Mouse (Mus musculus): ENCODE measurements at regions not wholly inside any gene's neighbourhood (a gene's known extent, or its start where the extent isn't known, plus 50 kb on each side); places are given as distances from the start of the nearest gene placed in this dataset.

DNA sequence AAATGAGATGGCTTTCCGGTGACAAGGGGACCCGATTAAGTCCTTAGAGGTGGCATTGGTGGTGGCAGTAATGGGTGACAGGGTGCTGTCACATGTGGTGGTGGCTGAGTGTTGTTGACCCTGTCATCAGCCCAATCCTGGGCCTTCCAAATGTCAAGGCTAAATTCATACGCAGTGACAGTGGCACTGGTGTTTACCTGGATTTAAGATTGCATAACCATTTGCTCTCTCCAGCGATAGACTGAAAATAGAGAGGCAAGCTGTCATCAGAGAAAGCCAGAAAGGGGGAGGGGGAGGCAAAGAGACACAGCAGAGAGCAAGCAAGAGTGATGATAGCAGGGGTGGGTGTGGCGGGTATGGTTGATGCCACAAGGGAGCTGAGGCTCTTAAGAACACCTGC is 215.1 kb downstream of the Suds3 start:
- DNase-seq (ENCODE audit: low spot score): no peak

DNA sequence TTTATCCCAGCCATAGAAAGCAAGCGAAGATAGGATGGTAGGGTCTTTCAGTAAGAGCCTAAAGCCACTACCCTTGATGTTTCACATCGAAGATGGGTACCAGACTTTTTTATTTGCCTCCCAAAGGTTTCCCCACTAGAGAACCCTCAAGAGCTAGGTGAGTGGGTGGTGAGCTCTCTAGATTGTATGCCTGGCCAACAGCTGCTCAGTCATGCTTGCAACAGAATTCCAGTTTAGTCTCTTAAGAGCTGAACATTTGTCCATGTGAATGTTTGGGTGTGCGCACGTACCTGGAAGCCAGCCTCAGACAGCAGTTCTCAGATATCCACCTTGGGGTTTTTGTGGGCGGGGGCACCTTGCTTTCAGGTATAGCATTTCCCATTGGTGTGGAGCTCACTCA is 218.5 kb downstream of the Suds3 start:
- DNase-seq (ENCODE audit: low spot score): no peak

DNA sequence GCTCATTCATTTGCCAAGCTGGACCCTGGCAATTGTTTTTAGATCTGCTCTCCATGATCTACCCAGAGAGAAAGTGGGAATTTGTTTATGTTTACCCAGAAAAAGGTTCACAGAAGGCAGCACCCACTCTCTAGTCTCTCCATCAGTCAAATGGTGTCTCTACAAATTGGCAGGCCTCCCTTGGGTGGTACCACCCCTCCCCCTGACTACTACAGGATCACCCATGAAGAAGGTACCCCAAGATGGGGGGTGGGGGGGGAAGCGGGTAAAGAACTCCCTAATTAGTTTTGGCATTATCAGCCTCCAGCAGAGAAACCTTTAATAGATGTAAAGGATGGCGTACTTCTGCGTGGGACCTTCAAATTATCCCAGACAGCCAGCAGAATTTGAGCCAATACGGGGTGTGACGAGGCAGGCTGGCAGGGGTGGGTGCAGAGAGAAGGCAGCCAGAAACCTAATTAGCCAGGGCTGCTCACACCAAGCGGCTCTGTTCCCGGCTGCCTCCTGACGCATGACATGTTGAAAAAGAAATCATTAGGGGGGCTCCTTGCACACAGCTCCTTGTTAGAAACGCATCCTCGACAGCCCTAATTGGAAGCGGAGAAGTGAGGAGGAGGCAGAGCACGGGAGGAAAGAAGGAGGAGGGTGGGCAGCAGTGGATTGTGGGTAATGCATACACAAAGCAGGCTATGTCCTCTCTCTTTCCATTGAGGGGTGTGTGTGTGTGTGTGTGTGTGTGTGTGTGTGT is 220.7 kb downstream of the Suds3 start:
- DNase-seq (ENCODE audit: low spot score): no peak

DNA sequence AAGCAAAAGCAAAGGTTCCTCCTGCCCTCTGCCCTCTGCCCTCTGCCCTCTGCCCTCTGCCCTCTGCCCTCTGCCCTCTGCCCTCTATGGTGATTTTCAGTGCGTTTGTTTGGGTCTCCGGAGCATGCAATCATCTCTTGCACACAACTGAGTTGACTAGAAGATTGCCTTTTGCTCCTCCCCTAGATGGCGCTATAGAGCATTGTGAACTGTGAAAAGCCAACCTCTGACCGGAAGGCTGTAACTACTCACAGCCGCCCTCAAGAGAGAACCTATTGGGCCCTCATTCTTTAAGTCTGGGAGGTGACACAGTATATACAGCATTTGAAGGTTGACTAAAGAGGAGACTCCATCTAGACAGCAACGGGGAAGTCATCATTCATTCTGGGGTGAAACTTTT is 221.3 kb downstream of the Suds3 start:
- DNase-seq (ENCODE audit: low spot score): no peak

DNA sequence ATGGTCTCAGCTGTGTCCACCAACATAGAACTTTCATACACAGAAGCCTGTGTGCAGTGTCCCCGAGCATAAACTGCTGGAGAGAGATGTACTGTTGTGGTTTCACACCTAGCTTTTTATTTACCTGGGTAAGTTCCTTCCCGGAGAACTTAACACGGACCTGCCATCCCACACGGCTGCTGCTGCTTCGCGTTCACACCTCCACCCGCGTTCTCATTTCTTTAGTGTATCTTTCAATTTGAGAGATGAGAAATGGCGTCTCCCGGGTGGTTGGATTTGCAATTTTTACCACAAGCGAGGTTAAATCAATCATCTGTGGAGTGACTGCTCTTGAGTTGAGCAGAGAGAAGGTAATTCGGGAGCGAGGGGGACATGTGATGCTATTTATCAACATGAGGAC is 223.0 kb downstream of the Suds3 start:
- DNase-seq (ENCODE audit: low spot score): no peak

DNA sequence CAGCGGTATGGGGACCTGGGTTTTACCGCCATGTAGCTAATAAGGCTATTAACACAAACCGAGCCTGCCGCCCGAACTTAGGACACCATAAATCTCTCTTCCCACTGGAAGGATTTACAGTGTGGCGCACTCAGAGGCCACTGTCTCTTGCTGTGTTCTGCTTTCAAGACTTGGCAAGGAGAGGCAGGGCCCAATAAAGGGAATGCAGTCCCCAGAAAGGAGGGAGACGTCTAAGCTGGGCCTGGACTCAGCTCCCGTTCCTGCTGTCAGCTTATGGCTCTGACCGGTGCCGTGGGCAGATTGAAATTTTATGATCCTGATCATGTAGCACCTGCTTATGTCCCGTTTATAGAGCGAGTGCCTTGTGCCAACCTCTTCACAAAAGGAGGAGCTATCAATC is 226.7 kb downstream of the Suds3 start:
- no peak for DNase-seq (ENCODE audit: low spot score)

DNA sequence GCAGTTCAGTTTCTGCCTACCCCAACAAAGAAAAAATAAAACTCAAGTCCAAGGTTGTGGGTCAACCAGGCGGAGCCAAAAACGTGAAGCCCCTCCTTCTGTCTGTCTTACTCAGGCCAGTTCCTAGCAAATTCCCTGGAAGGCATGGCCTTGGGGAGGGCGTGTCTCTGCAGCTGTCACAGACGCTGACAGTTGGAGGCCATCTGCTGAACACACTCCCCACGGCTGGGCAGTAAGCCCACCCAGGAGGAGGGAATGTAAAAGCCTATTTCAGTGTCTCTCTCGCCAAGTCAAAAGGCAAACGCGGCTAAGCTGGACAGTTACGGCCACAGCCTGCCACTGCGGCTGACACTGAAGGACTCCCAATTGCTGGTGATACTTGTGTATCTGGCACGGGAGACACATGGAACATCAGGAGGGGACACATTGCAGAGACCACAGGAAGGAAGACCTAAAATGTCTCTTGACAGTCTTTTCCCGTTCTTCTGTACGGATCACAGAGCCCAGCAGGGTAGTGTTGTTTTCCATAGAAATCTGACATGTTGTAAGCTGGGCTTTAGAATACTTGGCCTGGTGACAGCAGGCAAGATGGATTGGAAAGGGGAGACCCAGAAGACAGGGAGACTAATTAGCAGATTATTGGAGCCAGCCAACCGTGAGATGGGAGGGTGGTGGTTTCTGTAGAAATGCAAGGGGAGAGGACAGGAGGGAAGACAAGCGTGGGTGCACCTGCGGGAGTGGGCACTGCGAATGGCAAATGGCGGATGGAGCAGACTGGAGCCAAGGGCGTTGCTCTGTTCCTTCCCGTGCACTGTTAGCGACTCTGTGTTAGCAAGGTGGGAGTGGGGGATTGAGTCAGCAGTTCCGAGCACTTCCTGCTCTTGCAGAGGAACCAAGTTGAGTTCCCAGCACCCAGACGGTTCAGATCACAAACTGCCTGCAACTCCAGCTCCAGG is 229.5 kb downstream of the Suds3 start:
- DNase-seq (ENCODE audit: low spot score): no peak

DNA sequence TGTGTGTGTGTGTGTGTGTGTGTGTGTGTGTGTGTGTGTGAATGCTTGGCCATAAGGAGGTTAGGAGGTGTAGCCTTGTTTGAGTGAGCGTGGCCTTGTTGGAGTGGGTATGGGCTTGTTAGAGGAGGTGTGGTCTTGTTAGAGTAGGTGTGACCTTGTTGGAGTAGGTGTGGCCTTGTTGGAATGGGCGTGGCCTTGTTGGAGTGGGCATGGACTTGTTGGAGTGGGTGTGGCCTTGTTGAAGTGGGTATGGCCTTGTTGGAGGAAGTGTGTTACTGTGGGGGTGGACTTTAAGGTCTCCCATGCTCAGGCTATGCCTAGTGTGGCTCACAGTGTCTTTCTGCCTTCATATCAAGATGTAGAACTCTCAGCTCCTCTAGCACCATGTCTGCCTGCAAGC is 236.2 kb downstream of the Suds3 start:
- DNase-seq (ENCODE audit: low spot score): no peak

DNA sequence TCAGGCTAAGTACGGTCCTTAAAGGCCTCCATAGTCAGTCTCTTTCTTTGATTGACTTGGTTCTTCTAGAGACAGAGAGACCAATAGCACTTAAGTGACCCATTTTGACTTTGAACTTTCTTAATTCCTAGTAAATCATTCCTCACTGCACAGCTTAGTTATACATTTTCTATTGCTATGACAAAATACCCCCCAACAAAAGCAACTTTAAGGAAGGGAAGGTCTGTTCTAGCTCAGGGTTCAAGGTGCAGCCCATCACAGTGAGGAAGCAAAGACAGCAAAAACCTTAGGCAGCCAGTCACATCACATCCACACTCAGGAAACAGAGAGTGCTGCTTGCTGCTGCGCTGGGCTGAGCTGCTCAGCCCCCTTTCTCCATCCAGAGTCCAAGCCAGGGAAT is 241.0 kb downstream of the Suds3 start:
- DNase-seq (ENCODE audit: low spot score): no peak

DNA sequence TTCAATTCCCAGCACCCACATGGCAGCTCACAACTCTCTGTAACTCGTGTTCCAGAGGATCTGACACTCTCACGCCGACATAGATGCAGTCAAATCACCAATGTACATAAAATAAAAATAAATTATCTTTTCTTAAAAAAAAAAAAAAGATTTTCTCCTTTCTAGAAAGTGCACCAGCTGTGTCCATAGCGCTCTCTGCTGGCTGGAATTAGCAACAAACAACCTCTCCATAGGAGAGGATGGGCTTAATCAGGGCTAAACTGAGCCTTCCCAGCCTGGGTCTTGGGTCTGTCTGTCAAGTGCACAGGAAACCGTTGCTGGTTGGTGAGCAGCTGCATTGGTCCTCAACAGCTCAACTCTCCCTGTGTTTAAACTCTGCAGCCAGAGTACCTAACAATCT is 247.8 kb downstream of the Suds3 start:
- DNase-seq (ENCODE audit: low spot score): no peak

DNA sequence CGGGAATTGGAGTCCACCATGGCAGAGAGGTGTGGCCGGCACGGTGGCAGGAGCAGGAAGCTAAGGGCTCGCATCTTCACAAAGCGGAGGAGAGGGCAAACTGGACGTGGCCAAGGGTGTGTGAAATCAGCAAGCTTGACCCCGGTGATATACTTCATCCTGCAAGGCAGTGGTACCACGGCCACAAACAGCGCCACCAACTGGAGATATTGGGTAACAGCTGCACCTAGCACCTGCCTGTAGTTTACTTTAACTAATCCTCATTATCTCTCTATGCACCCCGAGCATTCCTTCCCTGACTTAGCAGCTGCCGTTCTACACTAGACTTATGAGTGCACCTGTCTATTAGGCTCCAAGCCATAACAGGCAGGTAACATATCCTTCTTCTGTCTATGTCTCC is 251.6 kb downstream of the Suds3 start:
- no peak for DNase-seq (ENCODE audit: low spot score)

DNA sequence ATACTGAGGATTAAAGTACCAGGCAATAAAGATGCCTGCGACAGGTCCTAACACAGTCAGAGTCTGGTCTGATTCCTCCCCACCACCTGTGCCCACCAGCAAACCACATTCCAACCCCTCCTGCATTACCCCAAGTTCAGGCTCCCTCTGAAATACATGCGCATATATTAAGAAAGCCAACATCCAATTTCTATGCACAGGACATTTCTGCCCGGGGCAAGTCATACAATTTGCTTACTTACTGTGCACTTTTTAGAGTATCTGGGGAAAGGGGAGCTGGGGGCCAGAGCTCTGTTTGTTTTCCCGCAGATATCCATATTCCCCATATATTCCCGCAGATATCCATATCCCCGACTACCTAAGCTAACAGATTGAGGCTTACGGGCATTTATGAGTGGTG is 261.1 kb upstream of the Srrm4 start:
- no peak for DNase-seq (ENCODE audit: low spot score)

DNA sequence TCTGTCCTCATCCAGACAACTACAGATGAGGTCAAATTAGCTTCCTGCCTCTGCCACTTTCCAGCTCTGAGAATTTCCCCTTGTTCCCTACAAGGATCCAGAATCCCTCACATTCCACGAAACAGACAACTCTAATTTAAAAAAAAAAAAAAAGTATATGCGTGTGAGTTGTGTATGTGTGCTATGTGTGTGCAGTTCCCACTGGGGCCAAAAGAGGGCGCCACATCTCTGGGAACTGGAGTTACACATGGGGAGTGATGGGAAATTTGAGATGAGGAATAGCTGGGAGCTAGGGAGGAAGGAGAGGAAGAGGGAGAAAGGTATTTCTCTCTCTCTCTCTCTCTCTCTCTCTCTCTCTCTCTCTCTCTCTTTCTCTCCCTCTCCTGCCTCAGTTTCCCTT is 240.3 kb upstream of the Srrm4 start:
- no peak for DNase-seq (ENCODE audit: low spot score)

DNA sequence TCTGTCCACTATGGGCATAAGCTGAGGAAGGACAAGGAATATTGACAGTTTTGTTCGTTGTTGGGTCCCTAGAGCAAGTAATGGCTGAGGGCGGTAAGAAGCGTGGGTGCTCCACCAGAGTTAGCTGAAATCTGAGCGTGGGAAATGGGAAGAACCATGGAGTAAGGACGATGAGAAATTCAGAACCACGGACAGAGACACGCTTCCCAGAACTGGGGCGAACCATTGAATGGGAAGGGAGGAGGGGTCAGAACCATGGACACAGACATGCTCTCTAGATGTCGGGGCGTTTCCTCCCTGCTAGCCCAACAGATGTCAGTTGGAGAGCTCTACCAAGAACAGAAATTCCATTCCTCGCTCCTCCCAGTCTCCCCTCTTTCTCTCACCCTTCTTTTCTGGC is 238.2 kb upstream of the Srrm4 start:
- peak; percentile 7 for DNase-seq (ENCODE audit: low spot score)

DNA sequence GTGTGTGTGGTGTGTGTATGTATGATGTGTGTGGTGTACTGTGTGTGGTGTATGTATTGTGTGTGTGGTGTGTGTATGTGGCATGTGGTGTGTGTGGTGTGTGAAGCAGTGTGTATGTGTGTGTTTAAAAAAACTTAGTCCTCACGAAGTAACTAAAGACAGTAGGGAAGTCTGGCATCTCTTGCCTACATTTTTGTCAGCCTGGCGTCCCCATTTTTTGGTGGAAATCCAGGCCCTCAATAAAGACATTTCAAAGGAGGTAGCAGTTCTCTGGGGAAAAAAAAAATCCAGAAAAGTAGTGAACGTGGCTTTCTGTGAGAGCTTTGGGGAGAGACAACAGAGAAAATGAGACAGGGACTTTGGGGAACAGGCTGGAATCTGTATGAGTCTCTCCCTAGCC is 231.6 kb upstream of the Srrm4 start:
- no peak for DNase-seq (ENCODE audit: low spot score)

DNA sequence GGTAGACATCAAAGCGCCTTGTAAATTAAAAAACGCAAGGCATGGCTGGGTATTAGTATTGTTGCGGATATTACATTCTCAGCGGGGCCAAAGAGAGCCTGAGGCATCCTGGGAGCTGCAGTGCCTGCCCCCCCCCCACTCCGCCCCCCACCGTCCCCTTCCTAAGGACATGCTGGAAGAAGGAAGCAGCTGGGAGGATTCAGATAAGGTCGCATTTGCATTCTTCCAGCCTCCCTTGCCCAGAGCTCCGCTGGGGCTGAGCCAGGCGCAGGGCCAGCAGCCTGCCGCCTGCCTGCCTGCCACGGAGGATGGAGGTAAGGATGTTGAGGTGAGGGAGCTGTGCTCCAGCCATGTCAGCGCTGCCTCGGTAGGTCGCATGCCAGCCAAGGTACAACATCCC is 230.5 kb upstream of the Srrm4 start:
- no peak for DNase-seq (ENCODE audit: low spot score)

DNA sequence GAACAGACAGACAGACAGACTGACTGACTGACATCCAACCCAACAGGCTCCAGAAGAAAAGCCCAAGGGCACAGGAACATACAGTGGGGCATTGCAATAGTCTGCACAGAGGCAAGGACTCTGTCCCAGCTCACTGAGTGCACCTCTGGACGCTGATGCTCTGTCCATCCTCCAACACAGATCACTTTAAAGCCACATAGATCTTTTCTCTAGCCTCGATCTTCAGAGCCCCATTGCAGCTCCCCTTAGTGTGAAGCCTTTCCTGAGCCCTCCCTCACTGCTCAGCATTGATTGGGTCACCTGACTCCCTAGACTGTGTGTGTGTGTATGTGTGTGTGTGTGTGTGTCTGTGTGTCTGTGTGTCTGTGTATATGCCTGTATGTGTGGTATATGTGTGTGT is 218.2 kb upstream of the Srrm4 start:
- DNase-seq (ENCODE audit: low spot score): no peak

DNA sequence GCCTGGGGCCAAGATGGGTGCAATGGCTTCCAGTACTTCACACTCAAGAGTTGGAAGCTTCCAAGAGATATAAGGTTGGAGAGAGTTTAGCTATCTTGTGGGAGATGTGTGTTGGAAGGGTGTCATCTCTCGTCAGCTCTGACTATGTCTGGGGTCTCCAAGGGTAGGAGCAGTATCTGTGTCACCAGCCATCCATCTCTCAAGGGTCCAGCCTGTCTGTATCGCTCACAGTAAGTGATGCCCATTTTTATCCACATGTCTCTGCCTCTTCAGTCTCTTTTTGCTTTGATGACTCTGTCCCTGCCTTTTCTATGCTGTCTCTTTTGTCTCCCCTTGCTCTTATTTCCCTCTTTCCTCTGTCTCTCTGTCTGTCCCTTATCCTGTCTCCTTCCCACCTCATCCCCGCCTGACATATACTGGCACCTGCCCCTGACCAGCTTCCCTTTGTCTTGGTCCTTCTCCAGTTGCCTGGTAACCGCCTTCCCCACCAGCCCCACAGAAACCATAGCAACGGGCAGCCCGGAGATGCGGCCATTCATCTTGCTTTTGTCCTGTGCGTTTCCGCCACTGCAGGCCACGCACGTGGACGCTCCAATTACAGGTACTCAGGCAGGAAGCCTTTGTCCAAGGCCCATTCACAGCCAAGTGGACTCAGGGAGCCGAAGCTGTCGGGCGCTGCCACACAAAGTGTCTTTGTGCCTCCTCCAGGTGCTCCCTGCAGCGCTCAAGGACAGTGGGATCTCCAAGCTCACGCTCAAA is 217.6 kb upstream of the Srrm4 start:
- no peak for DNase-seq (ENCODE audit: low spot score)

DNA sequence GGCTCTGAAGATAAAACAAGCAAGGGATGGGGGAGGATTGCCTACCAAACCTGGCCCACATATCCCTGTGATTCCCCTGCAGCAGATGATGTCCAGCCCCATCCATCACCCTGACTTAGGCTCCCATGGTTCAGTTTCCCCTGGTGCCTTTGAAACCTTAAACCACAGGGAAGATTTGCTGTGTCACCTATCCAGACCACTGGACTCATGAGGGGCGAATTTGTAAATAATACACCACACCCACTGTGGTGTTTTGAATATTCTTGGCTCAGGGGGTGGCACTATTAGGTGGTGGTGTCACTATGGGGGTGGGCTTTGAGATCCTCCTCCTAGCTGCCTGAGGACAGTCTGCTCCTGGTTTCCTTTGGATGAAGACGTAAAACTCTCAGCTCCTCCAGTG is 205.8 kb upstream of the Srrm4 start:
- DNase-seq (ENCODE audit: low spot score): no peak

DNA sequence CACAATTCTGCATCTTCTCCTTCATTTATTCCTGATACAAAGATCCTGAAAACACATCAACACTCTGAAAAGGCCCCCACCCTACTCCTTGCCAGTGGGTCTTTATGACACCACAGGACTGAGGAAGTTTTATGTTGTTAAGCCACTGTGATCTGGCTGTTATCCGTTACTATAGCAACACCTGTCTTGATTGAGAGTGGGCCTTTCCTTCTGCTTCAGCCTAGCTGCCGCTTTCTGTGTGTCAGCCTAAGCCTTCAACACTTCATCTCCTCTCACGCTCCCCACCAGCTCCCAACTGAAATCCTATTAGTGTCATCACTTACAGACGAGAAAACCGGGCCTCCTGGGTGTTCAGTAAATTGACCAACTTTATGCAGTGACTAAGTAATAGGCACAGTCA is 203.6 kb upstream of the Srrm4 start:
- no peak for DNase-seq (ENCODE audit: low spot score)

DNA sequence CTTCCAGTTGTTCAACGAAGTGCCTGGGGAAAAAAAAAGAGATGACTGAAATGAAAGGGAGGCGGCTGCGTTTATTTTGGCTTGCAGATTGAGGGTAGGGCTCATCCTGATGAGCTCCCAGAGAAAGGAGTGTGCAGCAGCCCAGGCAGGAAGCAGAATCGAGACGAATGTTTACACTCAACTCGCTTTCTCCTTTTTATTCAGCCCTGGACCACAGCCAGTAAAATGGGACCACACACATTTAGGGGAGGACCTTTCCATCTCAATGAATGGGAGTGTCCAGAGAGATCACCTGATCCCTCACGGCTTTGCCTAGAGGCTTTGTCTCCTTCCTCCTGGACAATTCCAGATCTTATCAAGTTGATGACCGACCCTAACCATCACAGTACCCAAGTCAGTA is 198.8 kb upstream of the Srrm4 start:
- no peak for DNase-seq (ENCODE audit: low spot score)

DNA sequence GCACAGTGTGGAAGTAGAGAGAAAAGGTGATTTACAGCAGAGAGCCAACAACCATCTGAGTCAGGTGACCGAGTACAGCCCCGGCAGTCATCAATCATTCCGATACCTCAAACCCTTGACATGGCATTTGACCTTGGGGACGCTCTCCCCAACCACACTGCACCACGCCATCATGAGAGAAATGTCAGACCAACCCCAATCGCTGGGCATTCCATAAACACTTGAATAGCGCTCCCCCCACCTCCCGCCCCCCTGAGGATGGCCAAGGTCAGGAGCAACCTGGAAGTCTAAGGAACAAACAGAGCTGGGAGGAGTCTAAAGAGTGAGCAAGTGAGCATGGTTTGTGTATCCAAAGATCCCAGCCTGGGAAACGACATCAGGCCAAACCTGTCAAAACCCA is 198.2 kb upstream of the Srrm4 start:
- no peak for DNase-seq (ENCODE audit: low spot score)

DNA sequence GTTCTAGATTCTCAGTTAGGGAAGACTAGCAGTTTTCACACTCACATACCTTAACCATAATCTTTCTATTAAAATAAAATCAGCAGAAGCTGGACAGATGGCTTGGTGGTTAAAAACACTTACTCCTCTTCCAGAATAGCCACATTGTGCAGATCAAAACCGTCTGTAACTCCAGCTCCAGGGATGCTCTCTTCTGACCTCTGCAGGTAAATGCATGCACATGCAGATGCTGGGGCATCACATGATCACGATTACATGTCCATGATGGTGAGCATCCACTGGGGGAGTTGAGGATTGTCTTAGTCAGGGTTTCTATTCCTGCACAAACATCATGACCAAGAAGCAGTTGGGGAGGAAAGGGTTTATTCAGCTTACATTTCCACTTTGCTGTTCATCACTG is 184.8 kb upstream of the Srrm4 start:
- DNase-seq (ENCODE audit: low spot score): no peak

Measured in adipocyte (in vitro differentiated cells).